Mouse (Mus musculus) stomach, postnatal 0 days (tissue): ENCODE results near the gene Plk1. TPM values are rescaled to one million over a fixed set of nuclear protein-coding genes. Genes with fewer than 3 reads are reported as not detected.

ENCODE experiments used
- ATAC-seq: fragments of 200-750 bp; cut with Nextera tagmentation; 2 replicates; pipeline ENCODE4 v1.8.0; 2017; ENCODE audit not compliant: low FRiP score, low TSS enrichment
- DNase-seq: peaks from one replicate; pipeline ENCODE4 v3.0.0-alpha.2; 2016; ENCODE audit warnings: low spot score
- H3K27ac ChIP-seq: fragments of 300-500 bp; sonication (generic); replicated peaks from 2 replicates; pipeline ENCODE4 v1.5.1; 2014; ENCODE audit warnings: mild to moderate bottlenecking, control low read depth
- H3K27me3 ChIP-seq: fragments of 300-500 bp; sonication (generic); 2 replicates; pipeline ENCODE4 v1.6.1; 2014; ENCODE audit warnings: low read length; ENCODE audit not compliant: control insufficient read depth, insufficient read depth
- H3K36me3 ChIP-seq: fragments of 300-500 bp; sonication (generic); 2 replicates; pipeline ENCODE4 v1.6.1; 2014; ENCODE audit warnings: low read length, mixed read lengths; ENCODE audit not compliant: control insufficient read depth, insufficient read depth
- H3K4me1 ChIP-seq: fragments of 300-500 bp; sonication (generic); replicated peaks from 2 replicates; pipeline ENCODE4 v1.6.1; 2014; ENCODE audit warnings: antibody characterized with exemption; ENCODE audit not compliant: control insufficient read depth, insufficient read depth
- H3K4me2 ChIP-seq: fragments of 300-500 bp; sonication (generic); replicated peaks from 2 replicates; pipeline ENCODE4 v1.6.1; 2014; ENCODE audit warnings: low read depth, mild to moderate bottlenecking, control low read depth, moderate library complexity
- H3K4me3 ChIP-seq: fragments of 300-500 bp; sonication (generic); 2 replicates; pipeline ENCODE4 v1.5.1; 2014; ENCODE audit warnings: low read depth, low read length, control low read depth
- H3K9ac ChIP-seq: fragments of 300-500 bp; sonication (generic); 2 replicates; pipeline ENCODE4 v1.6.1; 2014; ENCODE audit warnings: mild to moderate bottlenecking, low read length, control low read depth, mixed read lengths
- H3K9me3 ChIP-seq: fragments of 300-500 bp; sonication (generic); 2 replicates; pipeline ENCODE4 v1.6.1; 2016; ENCODE audit warnings: low read length; ENCODE audit not compliant: control insufficient read depth
- CTCF ChIP-seq: IDR thresholded peaks from 2 replicates; pipeline ENCODE4 v1.5.1; 2016; ENCODE audit warnings: antibody characterized with exemption, low read depth, mild to moderate bottlenecking, moderate library complexity
- EP300 ChIP-seq: optimal IDR thresholded peaks from 2 replicates; pipeline ENCODE3; 2016; ENCODE audit warnings: antibody characterized with exemption
- WGBS: fragments of 180-500 bp; shearing (Covaris S2); extraction: QIAGEN DNeasy Blood & Tissue Kit; methylation state at CpG from one replicate; pipeline ENCODE4 v1.1.7; 2014; 5-methylcytosine and 5-hydroxymethylcytosine counted together
- polyA plus RNA-seq: library from polyadenylated mRNA; unstranded; fragments of >200 nt; fragmentation: Nextera tagmentation; extraction: Ambion mirVana; gene quantifications from 2 replicates; pipeline ENCODE4 v1.2.1, GENCODE M21; 2015

The Plk1 gene
- polyA plus RNA-seq, 1 experiment from 2014 or later: 26.9 TPM

- no peaks in the 10 kb centered on the region for H3K9me3 ChIP-seq
- no peak overlapping the region for H3K9ac ChIP-seq
- DNase-seq (no peak), ATAC-seq (no peak)
- TF ChIP-seq EP300: no peak
- peak; percentile 62 for TF ChIP-seq CTCF
- no peak overlapping the region for H3K27ac ChIP-seq
- no peak overlapping the region for H3K4me2 ChIP-seq
- H3K4me3 ChIP-seq: no peak overlapping the region
- H3K36me3 ChIP-seq: no peaks in the 10 kb centered on the region
- no peaks in the 10 kb centered on the region for H3K27me3 ChIP-seq
- no peaks in the 10 kb centered on the region for H3K4me1 ChIP-seq
Observed at GRCm38 (mm10) chr7:122193919-122194318, 34.7 kb downstream of the Plk1 start.

GRCm38 (mm10) chr7:122196771-122197170 is 37.5 kb downstream of the Plk1 start:
- Histone ChIP-seq H3K27ac (no peak overlapping the region), H3K4me3 (no peak overlapping the region), H3K4me1 (no peaks in the 10 kb centered on the region), H3K9me3 (no peaks in the 10 kb centered on the region), H3K36me3 (no peaks in the 10 kb centered on the region), H3K9ac (no peak overlapping the region), H3K4me2 (no peak overlapping the region), H3K27me3 (no peaks in the 10 kb centered on the region)
- TF ChIP-seq CTCF (no peak), EP300 (no peak)
- DNase-seq (peak; percentile 33), ATAC-seq (peak; percentile 80)
- 73% methylated on average over 9 of the region's 9 CpGs for WGBS

DNA sequence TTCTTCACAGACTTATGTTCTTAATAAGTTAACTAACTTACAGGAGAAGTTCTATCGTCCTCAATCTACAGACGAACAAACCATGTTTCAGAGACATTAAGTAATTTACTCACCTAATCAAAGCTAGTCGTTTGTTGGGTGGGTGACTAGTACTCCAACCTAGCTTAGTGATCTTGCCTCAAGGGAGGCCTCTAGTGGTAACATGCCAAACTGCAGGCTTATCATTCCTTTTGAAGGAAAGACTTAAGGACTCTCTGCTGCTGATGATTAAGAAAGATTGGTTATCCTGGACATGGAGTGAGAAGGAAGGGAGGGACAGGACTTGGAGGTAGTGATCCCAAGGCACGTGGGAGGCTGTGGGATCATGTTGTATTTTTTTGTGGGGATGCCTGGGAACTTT is 38.1 kb downstream of the Plk1 start:
- Histone ChIP-seq H3K4me2 (no peak overlapping the region), H3K36me3 (no peaks in the 10 kb centered on the region), H3K9ac (no peak overlapping the region), H3K27me3 (no peaks in the 10 kb centered on the region), H3K27ac (no peak overlapping the region), H3K4me1 (no peaks in the 10 kb centered on the region), H3K4me3 (no peak overlapping the region), H3K9me3 (no peaks in the 10 kb centered on the region)
- WGBS: 30% methylated on average over 4 of the region's 4 CpGs
- TF ChIP-seq CTCF: peak; percentile 85
- no peak for TF ChIP-seq EP300
- ATAC-seq: no peak
- peak; percentile 61 for DNase-seq

- no peak for TF ChIP-seq EP300
- TF ChIP-seq CTCF: peak; percentile 87
- H3K27me3 ChIP-seq: no peaks in the 10 kb centered on the region
- DNase-seq: no peak
- H3K4me1 ChIP-seq: no peaks in the 10 kb centered on the region
- no peaks in the 10 kb centered on the region for H3K36me3 ChIP-seq
- no peak overlapping the region for H3K27ac ChIP-seq
- H3K9me3 ChIP-seq: no peaks in the 10 kb centered on the region
- no peak overlapping the region for H3K9ac ChIP-seq
- peak; percentile 62 for ATAC-seq
- no peak overlapping the region for H3K4me2 ChIP-seq
- 23% methylated on average over 5 of the region's 5 CpGs for WGBS
- no peak overlapping the region for H3K4me3 ChIP-seq
Observed at GRCm38 (mm10) chr7:122199296-122199695, 40.1 kb downstream of the Plk1 start.

DNA sequence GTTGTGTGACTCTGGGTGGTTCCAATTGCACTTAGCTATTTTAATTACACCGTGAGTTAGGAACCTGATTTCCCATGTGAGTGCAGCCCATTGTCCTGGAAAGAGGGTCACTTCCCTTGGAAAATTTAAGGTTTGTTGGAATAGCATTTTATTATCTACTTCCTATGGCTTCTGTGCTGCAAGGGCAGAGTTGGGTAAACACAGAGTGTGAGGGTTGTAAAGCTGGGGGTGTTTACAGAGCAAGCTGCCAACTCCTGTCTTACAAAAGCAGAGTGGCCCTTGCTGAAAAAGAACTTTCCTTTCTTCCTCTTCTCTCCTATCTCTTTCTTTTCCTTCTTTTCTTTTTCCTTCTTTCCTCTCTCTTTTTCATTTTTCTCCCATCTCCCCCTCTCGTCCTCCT is 44.7 kb downstream of the Plk1 start:
- peak; percentile 54; the same call in 1 of the 2 replicates for ATAC-seq
- H3K4me1 ChIP-seq: 0 out of 2 replicates have a peak, but pooled peaks cover 2% of the 10 kb centered on the region
- no peaks in the 10 kb centered on the region for H3K36me3 ChIP-seq
- H3K9me3 ChIP-seq: no peaks in the 10 kb centered on the region
- no peak overlapping the region for H3K27ac ChIP-seq
- TF ChIP-seq EP300 (no peak), CTCF (no peak)
- H3K4me2 ChIP-seq: no peak overlapping the region
- DNase-seq: no peak
- WGBS: 25% methylated on average over 2 of the region's 2 CpGs
- no peak overlapping the region for H3K4me3 ChIP-seq
- H3K27me3 ChIP-seq: no peaks in the 10 kb centered on the region
- no peak overlapping the region for H3K9ac ChIP-seq

DNA sequence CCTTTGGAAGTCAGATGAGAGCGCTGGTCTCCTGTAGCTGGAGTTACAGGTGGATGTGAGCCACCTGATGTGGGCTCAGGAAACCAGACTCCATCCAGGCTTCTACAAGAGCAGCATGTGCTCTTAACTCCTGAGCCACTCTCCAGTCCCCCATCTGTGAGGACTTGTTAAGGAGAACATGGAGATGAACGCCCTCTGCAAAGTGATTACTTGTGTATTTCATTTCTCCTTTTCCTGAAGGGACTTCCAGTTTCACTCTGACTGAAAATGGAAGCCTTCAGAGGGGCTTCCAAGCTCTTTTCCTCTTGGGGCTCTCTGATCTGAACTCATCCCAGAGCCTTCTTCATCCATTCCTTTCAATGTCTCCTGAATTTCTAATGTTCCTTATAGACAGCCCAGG is 46.9 kb downstream of the Plk1 start:
- H3K4me1 ChIP-seq: 0 out of 2 replicates have a peak, but pooled peaks cover 2% of the 10 kb centered on the region
- H3K36me3 ChIP-seq: no peaks in the 10 kb centered on the region
- DNase-seq: no peak
- H3K4me2 ChIP-seq: no peak overlapping the region
- TF ChIP-seq CTCF: no peak
- TF ChIP-seq EP300: no peak
- no peaks in the 10 kb centered on the region for H3K27me3 ChIP-seq
- WGBS: 73% methylated on average over 2 of the region's 2 CpGs
- no peaks in the 10 kb centered on the region for H3K9me3 ChIP-seq
- no peak overlapping the region for H3K4me3 ChIP-seq
- no peak overlapping the region for H3K9ac ChIP-seq
- H3K27ac ChIP-seq: no peak overlapping the region
- no peak for ATAC-seq
